Mouse (Mus musculus) limb, embryonic 13.5 days (tissue): ENCODE data around the gene Cotl1. TPM values are rescaled to one million over a fixed set of nuclear protein-coding genes. Genes with fewer than 3 reads are reported as not detected.

Source experiments
- ATAC-seq: fragments of 200-750 bp; cut with Nextera tagmentation; 2 replicates; pipeline ENCODE4 v1.8.0; 2017; ENCODE audit warnings: low read depth, moderate number of reproducible peaks, moderate TSS enrichment; ENCODE audit not compliant: low FRiP score
- H3K27ac ChIP-seq: fragments of 300-500 bp; sonication (generic); 2 replicates; pipeline ENCODE4 v1.5.1; 2015; ENCODE audit warnings: inconsistent platforms, mild to moderate bottlenecking, moderate library complexity
- H3K27me3 ChIP-seq: fragments of 300-500 bp; sonication (generic); 2 replicates; pipeline ENCODE4 v1.6.1; 2015; ENCODE audit warnings: mild to moderate bottlenecking, inconsistent platforms
- H3K36me3 ChIP-seq: fragments of 300-500 bp; sonication (generic); 2 replicates; pipeline ENCODE4 v1.6.1; 2015; ENCODE audit warnings: inconsistent platforms, mild to moderate bottlenecking, moderate library complexity
- H3K4me1 ChIP-seq: fragments of 300-500 bp; sonication (generic); 2 replicates; pipeline ENCODE4 v1.6.1; 2015; ENCODE audit warnings: inconsistent platforms
- H3K4me2 ChIP-seq: fragments of 300-500 bp; sonication (generic); replicated peaks from 2 replicates; pipeline ENCODE4 v1.6.1; 2015; ENCODE audit warnings: inconsistent platforms, mild to moderate bottlenecking, moderate library complexity
- H3K4me3 ChIP-seq: fragments of 300-500 bp; sonication (generic); 2 replicates; pipeline ENCODE4 v1.5.1; 2015; ENCODE audit warnings: moderate library complexity, mild to moderate bottlenecking, inconsistent platforms
- H3K9ac ChIP-seq: fragments of 300-500 bp; sonication (generic); 2 replicates; pipeline ENCODE4 v1.6.1; 2015; ENCODE audit warnings: mild to moderate bottlenecking, inconsistent platforms
- H3K9me3 ChIP-seq: fragments of 300-500 bp; sonication (generic); 2 replicates; pipeline ENCODE4 v1.6.1; 2016; ENCODE audit warnings: inconsistent platforms
- WGBS: fragments of 180-500 bp; shearing (Covaris S2); methylation state at CpG from one replicate; pipeline ENCODE4 v1.1.7; 2015; 5-methylcytosine and 5-hydroxymethylcytosine counted together
- polyA plus RNA-seq: library from polyadenylated mRNA; unstranded; fragments of >200 nt; fragmentation: Nextera tagmentation; extraction: Ambion mirVana; gene quantifications from 2 replicates; pipeline ENCODE4 v1.2.1, GENCODE M21; 2015

Gene Cotl1
- polyA plus RNA-seq, 1 experiment from 2014 or later = 67.8 TPM

DNA sequence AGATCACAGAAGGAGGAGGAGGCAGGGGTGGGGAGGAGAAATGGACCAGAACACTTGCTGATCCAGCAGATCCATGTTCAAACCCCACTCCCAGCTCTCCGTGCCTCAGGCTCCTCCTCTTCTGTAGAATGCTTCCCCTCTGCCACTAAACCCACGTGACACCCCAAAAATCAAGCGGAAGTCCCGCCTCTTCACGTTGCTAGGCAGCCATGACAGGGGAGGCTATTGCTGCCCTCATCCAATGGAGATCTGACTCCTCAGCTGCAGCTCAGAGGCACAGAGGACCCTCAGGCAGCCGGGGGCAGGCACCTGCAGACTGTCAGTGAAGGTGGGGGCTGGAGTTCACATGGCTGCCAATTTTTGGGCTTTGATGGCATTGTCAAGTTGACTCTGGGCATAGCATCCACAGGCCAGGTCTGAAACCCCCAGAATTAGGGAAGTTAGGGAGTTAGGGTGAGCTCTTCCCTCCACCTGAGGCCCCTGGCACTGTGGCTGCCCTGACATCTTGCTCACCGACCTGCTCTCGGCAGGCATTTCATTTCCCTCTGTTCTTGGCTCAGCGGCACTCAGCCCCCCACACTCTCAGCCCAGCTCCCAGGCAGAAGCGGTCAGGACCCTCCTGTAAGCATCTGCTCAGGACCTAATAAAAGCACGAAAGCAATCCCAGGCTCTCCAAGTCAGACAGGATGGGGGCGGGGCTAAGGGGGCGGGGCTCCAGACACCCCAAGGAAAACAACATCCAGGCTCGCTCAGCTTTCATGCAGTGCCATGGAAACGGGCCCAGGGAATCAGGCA, 42.0 kb downstream of the Cotl1 start:
- peak overlapping the region; percentile 84 for H3K27ac ChIP-seq
- H3K4me2 ChIP-seq = peak overlapping the region; percentile 56
- no peaks in the 10 kb centered on the region for H3K9me3 ChIP-seq
- H3K36me3 ChIP-seq = no peaks in the 10 kb centered on the region
- H3K4me1 ChIP-seq = peaks cover 21% of the 10 kb centered on the region
- no peaks in the 10 kb centered on the region for H3K27me3 ChIP-seq
- 0 out of 2 replicates have a peak overlapping the region, but pooled peaks have one; percentile 0 for H3K9ac ChIP-seq
- WGBS = 6% methylated on average over 15 of the region's 15 CpGs
- peak overlapping the region; percentile 22 for H3K4me3 ChIP-seq
- ATAC-seq = peak; percentile 87

GRCm38 (mm10) chr8:119795651-119796050, 44.7 kb downstream of the Cotl1 start:
- H3K4me1 ChIP-seq = peaks cover 26% of the 10 kb centered on the region
- 85% methylated on average over 3 of the region's 3 CpGs for whole genome bisulfite sequencing
- H3K4me3 ChIP-seq = no peak overlapping the region
- no peak overlapping the region for H3K9ac ChIP-seq
- H3K27me3 ChIP-seq = no peaks in the 10 kb centered on the region
- no peak for ATAC-seq
- H3K9me3 ChIP-seq = no peaks in the 10 kb centered on the region
- no peaks in the 10 kb centered on the region for H3K36me3 ChIP-seq
- H3K27ac ChIP-seq = no peak overlapping the region
- H3K4me2 ChIP-seq = no peak overlapping the region

GRCm38 (mm10) chr8:119794689-119795088, 45.7 kb downstream of the Cotl1 start:
- H3K27me3 ChIP-seq = no peaks in the 10 kb centered on the region
- no peak for ATAC-seq
- no peak overlapping the region for H3K4me3 ChIP-seq
- no peak overlapping the region for H3K9ac ChIP-seq
- no peaks in the 10 kb centered on the region for H3K9me3 ChIP-seq
- H3K36me3 ChIP-seq = no peaks in the 10 kb centered on the region
- peaks cover 26% of the 10 kb centered on the region for H3K4me1 ChIP-seq
- no peak overlapping the region for H3K27ac ChIP-seq
- WGBS = 50% methylated on average over 7 of the region's 7 CpGs
- H3K4me2 ChIP-seq = no peak overlapping the region

GRCm38 (mm10) chr8:119791804-119792704, 48.3 kb downstream of the Cotl1 start:
- Histone ChIP-seq H3K27ac (no peak overlapping the region), H3K4me2 (no peak overlapping the region), H3K4me3 (no peak overlapping the region), H3K9me3 (no peaks in the 10 kb centered on the region), H3K4me1 (peaks cover 9% of the 10 kb centered on the region), H3K27me3 (no peaks in the 10 kb centered on the region), H3K9ac (0 out of 2 replicates have a peak overlapping the region, but pooled peaks have one; percentile 4), H3K36me3 (no peaks in the 10 kb centered on the region)
- no peak; the same call in 1 of the 2 replicates for ATAC-seq
- 35% methylated on average over 16 of the region's 16 CpGs for WGBS

GRCm38 (mm10) chr8:119789581-119789980, 50.8 kb downstream of the Cotl1 start:
- no peak overlapping the region for H3K4me2 ChIP-seq
- H3K36me3 ChIP-seq = no peaks in the 10 kb centered on the region
- ATAC-seq = no peak
- no peaks in the 10 kb centered on the region for H3K27me3 ChIP-seq
- no peak overlapping the region for H3K9ac ChIP-seq
- 90% methylated on average over 7 of the region's 7 CpGs for WGBS
- peaks cover 15% of the 10 kb centered on the region for H3K4me1 ChIP-seq
- no peak overlapping the region for H3K4me3 ChIP-seq
- no peaks in the 10 kb centered on the region for H3K9me3 ChIP-seq
- H3K27ac ChIP-seq = no peak overlapping the region

DNA sequence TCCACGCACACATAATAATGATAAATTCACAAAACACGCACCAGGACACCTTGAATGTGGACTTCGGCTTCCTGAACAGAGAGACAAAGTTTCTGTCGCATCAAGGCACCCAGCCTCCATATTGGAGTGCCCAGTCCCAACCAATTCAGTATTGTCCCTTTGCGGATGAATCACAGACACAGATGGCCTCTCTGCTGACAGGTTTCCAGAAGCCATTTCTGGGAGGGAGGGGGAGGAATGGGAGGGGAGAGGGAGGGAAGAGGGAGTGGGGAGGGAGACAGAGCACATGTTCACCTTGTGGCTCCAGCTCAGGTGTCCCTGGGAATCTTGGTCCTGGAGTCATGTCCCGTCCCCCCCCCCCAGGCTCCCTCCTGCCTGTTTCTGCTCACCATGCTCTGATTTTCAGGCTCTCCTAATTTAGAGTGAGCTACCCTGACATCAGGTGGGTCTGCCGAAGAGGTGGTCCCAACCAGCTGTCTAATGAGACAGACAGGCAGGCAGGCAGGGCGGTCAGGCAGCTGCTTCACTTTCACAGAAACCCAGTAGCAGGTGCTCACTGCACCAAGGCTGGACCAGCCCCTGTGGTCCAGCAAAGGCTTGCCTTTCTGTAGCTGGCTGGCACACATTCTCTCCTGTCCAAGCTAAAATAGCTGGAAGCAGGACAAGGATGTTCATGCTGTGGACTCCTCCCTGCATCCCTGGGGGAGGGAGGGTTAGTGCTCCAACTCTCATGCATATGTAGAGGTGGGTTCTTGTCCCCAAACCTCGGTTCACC, 51.5 kb downstream of the Cotl1 start:
- WGBS = 76% methylated on average over 8 of the region's 9 CpGs
- Histone ChIP-seq H3K9me3 (no peaks in the 10 kb centered on the region), H3K9ac (no peak overlapping the region), H3K4me2 (no peak overlapping the region), H3K4me1 (peaks cover 15% of the 10 kb centered on the region), H3K27ac (no peak overlapping the region), H3K36me3 (no peaks in the 10 kb centered on the region), H3K4me3 (no peak overlapping the region), H3K27me3 (no peaks in the 10 kb centered on the region)
- ATAC-seq = no peak

DNA sequence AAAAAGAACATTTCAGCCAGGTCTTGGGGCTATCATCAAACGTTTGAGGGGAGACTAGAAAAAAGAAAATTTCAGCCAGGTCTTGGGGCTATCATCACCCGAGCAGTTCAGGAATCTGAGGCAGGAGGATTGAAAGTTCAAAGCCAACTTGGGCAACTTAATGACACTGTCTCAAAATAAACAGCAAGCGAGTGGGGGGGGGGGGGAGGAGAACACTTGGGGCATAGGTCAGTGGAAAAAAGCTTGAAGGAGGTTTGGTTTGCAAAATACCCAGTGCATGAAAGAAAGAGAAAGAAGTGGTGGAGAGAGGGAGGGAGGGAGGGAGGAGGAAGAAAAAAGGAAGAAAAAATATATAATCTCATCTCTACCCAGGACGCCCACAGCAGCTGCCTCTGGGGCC, 53.0 kb downstream of the Cotl1 start:
- Histone ChIP-seq H3K9ac (no peak overlapping the region), H3K27me3 (no peaks in the 10 kb centered on the region), H3K4me3 (no peak overlapping the region), H3K36me3 (no peaks in the 10 kb centered on the region), H3K9me3 (no peaks in the 10 kb centered on the region), H3K4me1 (peaks cover 15% of the 10 kb centered on the region), H3K27ac (no peak overlapping the region), H3K4me2 (no peak overlapping the region)
- WGBS = 47% methylated on average over 4 of the region's 4 CpGs
- no peak for ATAC-seq

DNA sequence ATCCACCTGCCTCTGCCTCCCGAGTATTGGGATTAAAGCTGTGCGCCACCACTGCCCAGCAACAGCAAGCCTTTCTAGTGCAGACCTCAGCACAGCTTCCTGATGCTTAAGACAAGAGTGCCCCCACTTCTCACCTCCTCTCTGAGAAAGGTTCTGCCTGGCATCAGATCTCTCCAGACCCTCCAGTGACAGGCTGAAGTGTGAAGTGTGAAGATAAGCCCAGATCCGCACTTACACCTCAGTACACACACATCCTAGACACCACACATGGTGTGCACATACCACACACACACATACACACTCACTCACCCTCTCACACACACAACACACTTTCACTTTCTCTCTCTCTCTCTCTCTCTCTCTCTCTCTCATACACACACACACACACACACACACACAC, 53.5 kb downstream of the Cotl1 start:
- ATAC-seq = no peak
- H3K4me1 ChIP-seq = peaks cover 12% of the 10 kb centered on the region

DNA sequence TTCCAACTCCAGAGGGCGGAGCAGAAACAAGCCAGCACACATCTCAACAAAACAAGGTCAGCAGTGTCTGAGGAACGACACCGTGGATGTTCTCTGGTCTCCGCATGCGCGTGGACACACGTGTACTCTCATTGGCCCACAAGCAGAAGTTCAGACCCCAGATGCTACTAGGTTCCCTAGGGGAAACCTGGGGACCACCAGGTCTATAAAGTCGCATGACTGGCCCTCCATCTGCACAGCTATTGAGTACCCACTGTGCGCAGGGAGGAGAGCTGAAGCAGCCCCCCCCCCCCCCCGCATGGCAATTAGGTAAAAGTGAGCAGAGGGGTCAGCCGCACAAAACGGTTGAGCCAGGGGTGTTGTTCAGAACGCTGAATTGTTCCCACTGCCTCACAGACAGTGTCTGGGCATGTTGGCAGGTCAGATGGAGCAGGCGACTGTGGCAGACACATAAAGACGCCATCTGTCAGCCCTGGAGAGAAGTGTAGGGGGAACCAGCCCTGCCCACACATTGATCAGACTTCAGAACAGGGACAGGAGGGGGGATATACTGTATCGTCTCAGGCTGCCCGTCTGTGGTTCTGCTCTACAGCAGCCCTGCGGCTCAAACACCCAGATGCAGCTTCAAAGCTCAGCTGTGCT, 54.5 kb downstream of the Cotl1 start:
- H3K27ac ChIP-seq = no peak overlapping the region
- H3K9ac ChIP-seq = no peak overlapping the region
- H3K4me1 ChIP-seq = peaks cover 7% of the 10 kb centered on the region; the same call in 1 of the 2 replicates
- H3K36me3 ChIP-seq = no peaks in the 10 kb centered on the region
- ATAC-seq = no peak
- no peak overlapping the region for H3K4me3 ChIP-seq
- H3K9me3 ChIP-seq = no peaks in the 10 kb centered on the region
- no peaks in the 10 kb centered on the region for H3K27me3 ChIP-seq
- 42% methylated on average over 18 of the region's 18 CpGs for WGBS
- H3K4me2 ChIP-seq = no peak overlapping the region

More for the DNA sequence above, 53.5 kb downstream of the Cotl1 start:
- Histone ChIP-seq H3K4me2 (no peak overlapping the region), H3K9ac (no peak overlapping the region), H3K9me3 (no peaks in the 10 kb centered on the region), H3K27ac (no peak overlapping the region), H3K4me3 (no peak overlapping the region), H3K36me3 (no peaks in the 10 kb centered on the region), H3K27me3 (no peaks in the 10 kb centered on the region)
- 69% methylated on average over 3 of the region's 3 CpGs for WGBS

DNA sequence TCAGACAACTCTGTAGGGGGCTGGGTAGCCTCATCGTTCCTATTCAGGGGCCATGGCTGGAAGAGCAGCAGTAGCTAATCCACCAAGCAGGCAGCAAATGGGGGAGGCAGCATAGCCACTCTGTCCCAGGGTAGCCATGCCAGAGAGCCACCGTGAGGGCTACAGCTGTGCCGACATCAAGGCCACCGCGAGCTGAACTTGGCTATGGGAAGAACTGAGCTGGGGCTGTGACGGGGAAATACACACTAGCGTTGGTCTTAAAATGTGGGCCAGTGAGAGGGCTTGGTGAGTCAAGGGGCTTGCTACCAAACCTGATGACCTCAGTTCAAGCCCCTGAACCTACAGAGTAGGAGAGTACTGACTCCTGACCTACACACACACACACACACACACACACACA, 55.7 kb downstream of the Cotl1 start:
- Histone ChIP-seq H3K4me3 (no peak overlapping the region), H3K27me3 (no peaks in the 10 kb centered on the region), H3K36me3 (no peaks in the 10 kb centered on the region), H3K4me2 (no peak overlapping the region), H3K9me3 (no peaks in the 10 kb centered on the region), H3K27ac (no peak overlapping the region), H3K9ac (no peak overlapping the region), H3K4me1 (peaks cover 6% of the 10 kb centered on the region; the same call in 1 of the 2 replicates)
- no peak for ATAC-seq
- 78% methylated on average over 7 of the region's 7 CpGs for WGBS

GRCm38 (mm10) chr8:119784141-119784574, 56.2 kb downstream of the Cotl1 start:
- no peak for ATAC-seq
- H3K4me1 ChIP-seq = peaks cover 6% of the 10 kb centered on the region; the same call in 1 of the 2 replicates
- no peak overlapping the region for H3K4me3 ChIP-seq
- H3K27me3 ChIP-seq = no peaks in the 10 kb centered on the region
- no peak overlapping the region for H3K4me2 ChIP-seq
- H3K9me3 ChIP-seq = no peaks in the 10 kb centered on the region
- H3K27ac ChIP-seq = no peak overlapping the region
- no peak overlapping the region for H3K9ac ChIP-seq
- WGBS = 41% methylated on average over 9 of the region's 9 CpGs
- H3K36me3 ChIP-seq = no peaks in the 10 kb centered on the region
